In the genomic region with DNA sequence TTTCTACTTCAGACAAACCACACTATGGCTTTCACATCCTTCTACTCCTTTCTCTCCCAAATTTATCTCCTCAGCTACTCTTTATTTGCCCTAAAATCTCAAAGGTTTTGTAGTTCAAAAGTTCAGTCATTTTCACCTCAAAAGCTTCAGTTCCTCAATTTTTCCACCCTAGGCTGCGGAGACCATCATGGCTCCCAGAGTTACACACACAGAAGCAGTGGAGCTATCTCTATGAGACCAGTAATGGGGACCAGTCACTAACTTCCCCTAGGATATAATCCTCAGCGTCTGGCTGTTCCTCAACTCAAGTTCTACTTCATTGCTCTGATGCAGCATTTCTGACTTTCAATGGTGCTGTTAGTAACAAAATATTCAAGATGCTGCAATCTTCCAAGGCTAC, we compare ENCODE assay signal across 20 mouse cellular contexts. TPM values are rescaled to one million over a fixed set of nuclear protein-coding genes. Genes with fewer than 3 reads are reported as not detected.
"Had no signal": no experiment of that assay in that cellular context is flagged by ENCODE, and none has a peak within 500 bp of the region (broad histone marks: within the 10 kb centered on the region; RNA-seq: fewer than 3 reads in every experiment).

No protein-coding gene starts in this region.

- ATAC-seq: hindbrain, embryonic 16.5 days; inflammation-experienced regulatory T-cells, adult 6 months; intestine, embryonic 15.5 days; intestine, postnatal 0 days; liver, embryonic 12.5 days had no signal

- DNase-seq: gastrocnemius, postnatal 14 days; gastrocnemius, postnatal 36 days; heart, adult 18-20 months; heart, postnatal 10 days; heart, postnatal 36 days; kidney, adult 18-20 months; kidney, adult 8-10 months; kidney, postnatal 14 days; kidney, postnatal 36 days; layer of hippocampus, adult 9-11 months; layer of hippocampus, postnatal 36 days; left cerebral cortex, postnatal 4 days had no signal

RNA-seq across cellular contexts. Expression of gene Fabp7, which starts 25.7 kb away (rescaled TPM):
- total RNA-seq: gastrocnemius, adult 18-20 months; gastrocnemius, adult 8-10 months; gastrocnemius, postnatal 36 days; hematopoietic stem cell, adult 5-6 weeks had no signal
